Mouse (Mus musculus) brain, embryonic 14.5 days (tissue): ENCODE results near the gene Plxnd1. TPM values are rescaled to one million over a fixed set of nuclear protein-coding genes. Genes with fewer than 3 reads are reported as not detected.

ENCODE experiments used
- DNase-seq: peaks from one replicate; pipeline ENCODE4 v3.0.0-alpha.2; 2011; ENCODE audit warnings: low read depth
- CTCF ChIP-seq: fragments of 200-500 bp; IDR thresholded peaks from 2 replicates; pipeline ENCODE4 v1.5.1; 2012; ENCODE audit warnings: inconsistent platforms, mild to moderate bottlenecking, moderate library complexity, borderline replicate concordance; ENCODE audit not compliant: insufficient read depth, insufficient read length; ENCODE audit errors: extremely low read depth
- POLR2A ChIP-seq: fragments of 200-500 bp; IDR thresholded peaks from 2 replicates; pipeline ENCODE4 v1.6.1; 2012; ENCODE audit warnings: mild to moderate bottlenecking, inconsistent platforms, borderline replicate concordance; ENCODE audit not compliant: poor library complexity, insufficient read depth, insufficient read length, severe bottlenecking; ENCODE audit errors: extremely low read depth
- polyA plus RNA-seq: library from polyadenylated mRNA; depleted of rRNA; stranded (reverse); fragments of >200 nt; gene quantifications from 2 replicates; pipeline ENCODE4 v1.2.3, GENCODE M21; 2012

The Plxnd1 gene
- polyA plus RNA-seq, 1 experiment, result 38.5 TPM

GRCm38 (mm10) chr6:116009426-116009825 is 14.6 kb upstream of the Plxnd1 start:
- TF ChIP-seq POLR2A, result no peak
- no peak for TF ChIP-seq CTCF
- DNase-seq, result no peak

DNA sequence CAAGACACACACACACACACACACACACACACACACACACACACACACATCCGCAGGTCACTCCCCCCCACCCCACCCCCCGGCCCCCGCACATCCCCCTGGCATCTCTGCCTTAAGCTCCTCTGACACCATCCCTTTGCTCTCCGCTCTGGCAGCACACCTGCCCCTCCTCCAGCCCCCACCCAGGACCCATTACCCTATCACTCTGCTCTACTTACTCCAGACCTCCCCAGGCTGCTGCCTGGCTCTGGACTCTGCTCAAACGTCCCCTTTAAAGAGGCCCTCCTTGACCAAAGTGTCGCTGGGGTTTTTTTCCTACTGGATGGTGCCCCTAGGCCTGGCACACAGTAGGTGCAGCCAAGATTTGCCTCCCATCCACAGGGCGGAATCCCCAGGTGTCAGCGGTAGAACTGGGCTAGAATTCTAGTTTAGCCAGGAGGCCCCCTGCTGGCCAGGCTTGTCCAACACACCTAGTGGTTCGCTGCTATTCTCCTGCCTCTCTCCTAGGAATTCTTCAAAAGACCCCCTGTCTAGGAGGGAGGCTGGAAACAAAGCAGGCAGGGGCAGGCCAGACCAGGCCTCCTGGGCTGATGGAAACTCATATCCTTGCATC is 12.9 kb upstream of the Plxnd1 start:
- DNase-seq, result peak; percentile 56
- TF ChIP-seq CTCF (peak; percentile 79), POLR2A (no peak)

DNA sequence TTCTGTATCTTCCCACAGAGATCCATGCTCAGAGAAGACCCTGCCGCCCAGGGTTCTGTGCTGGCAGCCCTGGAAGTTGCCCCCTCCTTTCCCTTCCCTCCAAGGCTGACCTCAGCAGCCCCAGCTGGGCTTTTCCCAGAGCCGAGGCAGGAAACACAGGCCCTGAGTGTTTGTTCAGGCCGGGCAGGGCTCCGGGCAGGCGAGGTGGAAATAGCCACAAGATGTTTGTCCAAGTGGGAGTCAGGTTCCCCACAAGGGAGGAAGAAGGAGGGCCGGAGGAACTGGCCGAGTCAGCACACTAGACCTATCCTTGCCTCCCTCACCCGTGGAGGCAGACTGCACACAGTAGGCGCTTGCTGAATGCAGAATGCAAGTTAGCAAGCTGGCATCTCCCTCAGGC is 11.9 kb upstream of the Plxnd1 start:
- DNase-seq, result no peak
- TF ChIP-seq POLR2A (no peak), CTCF (no peak)

- TF ChIP-seq CTCF (no peak), POLR2A (no peak)
- DNase-seq, result no peak
Measured at GRCm38 (mm10) chr6:116005959-116006288, 11.1 kb upstream of the Plxnd1 start.

- TF ChIP-seq CTCF (no peak), POLR2A (no peak)
- no peak for DNase-seq
Measured at GRCm38 (mm10) chr6:116005275-116005958, 10.6 kb upstream of the Plxnd1 start.

DNA sequence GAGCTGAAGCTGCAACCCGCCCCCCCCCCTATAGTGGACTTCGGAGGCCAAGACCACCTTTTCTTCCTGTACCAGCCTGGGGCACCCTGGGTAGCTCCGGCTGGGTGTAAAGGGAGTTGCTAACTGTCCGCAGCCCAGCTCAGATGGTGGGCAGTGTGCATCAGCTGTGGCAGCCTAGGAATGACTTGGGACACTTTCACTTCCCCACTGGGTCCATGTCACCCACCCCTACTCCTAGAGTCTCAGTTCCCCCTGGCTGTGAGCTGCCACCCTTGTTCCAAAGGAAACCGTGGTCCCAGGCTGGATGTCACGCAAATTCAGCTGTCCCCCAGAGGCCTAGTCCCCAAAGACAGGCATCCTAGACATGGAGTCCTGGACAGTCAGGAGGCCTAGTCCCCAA is 9.9 kb upstream of the Plxnd1 start:
- TF ChIP-seq CTCF (no peak), POLR2A (no peak)
- no peak for DNase-seq

DNA sequence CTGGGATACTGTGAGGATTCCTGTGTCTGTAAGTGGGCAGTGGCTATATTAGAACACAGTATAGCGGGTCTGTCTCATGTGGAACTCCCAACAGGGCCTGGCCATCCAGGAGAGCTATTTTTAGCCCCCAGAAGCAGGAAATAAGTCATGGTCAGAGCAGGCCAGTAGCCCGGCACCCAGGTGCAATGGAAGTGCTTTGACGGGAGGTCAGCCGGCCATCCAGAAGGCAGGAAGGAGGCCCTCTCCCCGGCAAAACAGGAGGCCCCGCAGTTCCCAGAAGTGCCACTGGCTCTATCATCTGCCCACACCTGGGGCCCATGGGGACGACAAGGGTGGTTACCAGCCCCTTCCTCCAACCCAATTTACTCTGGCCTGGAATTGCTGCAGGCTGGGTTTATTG is 9.3 kb upstream of the Plxnd1 start:
- DNase-seq, result no peak
- TF ChIP-seq CTCF, result no peak
- no peak for TF ChIP-seq POLR2A

DNA sequence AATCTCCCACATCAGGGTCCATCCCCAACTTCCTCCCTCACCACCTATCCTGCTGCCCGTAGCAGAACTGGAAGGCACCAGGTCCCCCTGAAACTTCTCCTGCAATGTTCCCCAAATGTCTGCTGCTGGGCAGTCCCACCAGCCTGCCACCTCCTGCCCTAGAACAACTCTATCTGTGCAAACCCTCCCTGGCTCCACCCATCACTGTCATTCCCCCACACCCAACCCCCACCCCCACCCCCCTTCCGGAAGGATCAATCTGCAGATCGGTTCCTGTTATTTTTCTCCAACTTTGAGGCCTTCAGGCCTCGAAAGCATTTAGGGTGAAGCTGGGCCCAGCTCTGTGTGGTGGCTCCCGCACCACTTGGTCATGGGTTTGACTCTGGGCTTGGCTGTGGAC is 8.7 kb upstream of the Plxnd1 start:
- TF ChIP-seq POLR2A (no peak), CTCF (no peak)
- no peak for DNase-seq

DNA sequence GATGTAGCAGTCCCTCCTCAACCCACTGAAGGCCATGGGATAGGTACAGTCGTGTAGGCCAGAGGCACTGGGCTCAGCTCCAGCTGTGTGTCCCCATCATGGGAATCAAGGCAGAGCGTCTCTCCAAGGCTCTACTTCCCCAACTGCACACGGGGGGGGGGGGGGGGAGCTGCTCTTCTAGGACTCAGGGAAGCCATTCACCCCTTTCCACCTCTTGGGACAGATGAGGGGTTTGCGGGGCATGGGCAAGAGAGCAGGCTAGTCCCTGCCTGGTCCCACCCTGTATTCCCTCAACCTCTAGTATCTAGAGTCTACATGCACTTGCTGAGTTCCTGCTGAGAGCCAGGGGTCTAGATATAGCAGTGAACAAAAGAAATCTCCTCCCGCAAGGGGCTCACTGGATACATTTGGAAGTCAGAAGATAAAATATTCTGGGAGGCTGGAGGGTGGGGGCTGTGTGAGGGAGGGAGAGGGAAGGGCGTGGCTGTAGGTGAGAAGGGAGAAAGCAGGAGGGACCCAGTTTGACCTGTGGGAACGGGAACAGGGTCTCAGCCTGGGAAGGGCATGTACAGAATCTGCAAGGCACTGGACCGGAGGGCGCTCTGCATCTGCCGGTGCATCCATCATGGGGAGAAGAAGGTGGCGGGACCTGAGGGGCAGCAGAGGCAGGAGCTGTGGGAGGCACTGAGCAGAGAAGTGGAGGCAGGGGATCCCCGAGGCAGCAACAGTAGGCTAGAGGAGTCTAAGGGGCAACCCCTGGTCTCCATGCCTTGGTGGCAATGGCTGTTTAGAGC is 7.7 kb upstream of the Plxnd1 start:
- no peak for TF ChIP-seq POLR2A
- no peak for TF ChIP-seq CTCF
- no peak for DNase-seq

- TF ChIP-seq CTCF, result no peak
- no peak for TF ChIP-seq POLR2A
- no peak for DNase-seq
Measured at GRCm38 (mm10) chr6:116000851-116001250, 6.0 kb upstream of the Plxnd1 start.

DNA sequence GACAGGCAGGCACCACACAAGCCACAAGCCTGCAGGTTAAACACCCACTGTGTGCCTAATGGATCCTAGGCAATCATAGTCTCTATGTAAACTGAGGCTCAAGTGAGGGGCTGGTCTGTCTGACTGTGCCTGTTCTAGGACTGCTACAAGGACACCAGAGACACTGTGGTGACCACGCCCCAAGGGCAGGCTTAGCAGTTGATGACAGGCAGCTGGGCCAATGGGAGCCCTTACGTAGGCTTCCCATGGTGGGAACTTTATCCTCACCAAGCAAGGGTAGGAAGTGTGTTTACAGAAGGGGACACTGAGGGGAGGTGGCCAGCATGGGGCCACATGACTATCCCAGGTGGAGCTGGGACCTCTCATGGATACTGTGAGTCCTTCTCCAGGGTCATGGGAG is 4.4 kb upstream of the Plxnd1 start:
- no peak for DNase-seq
- TF ChIP-seq POLR2A (no peak), CTCF (no peak)

- TF ChIP-seq POLR2A (no peak), CTCF (no peak)
- no peak for DNase-seq
Measured at GRCm38 (mm10) chr6:115998758-115999157, 4.0 kb upstream of the Plxnd1 start.

GRCm38 (mm10) chr6:115997726-115998311 is 3.0 kb upstream of the Plxnd1 start:
- TF ChIP-seq CTCF (no peak), POLR2A (no peak)
- no peak for DNase-seq
